Mouse (Mus musculus): ENCODE results near the gene Tfeb. TPM values are rescaled to one million over a fixed set of nuclear protein-coding genes. Genes with fewer than 3 reads are reported as not detected.

Tfeb gene
- 18.1 and 19.6 TPM in 2 replicates for polyA plus RNA-seq (2015; fragmentation: Nextera tagmentation; extraction: Ambion mirVana)

DNA sequence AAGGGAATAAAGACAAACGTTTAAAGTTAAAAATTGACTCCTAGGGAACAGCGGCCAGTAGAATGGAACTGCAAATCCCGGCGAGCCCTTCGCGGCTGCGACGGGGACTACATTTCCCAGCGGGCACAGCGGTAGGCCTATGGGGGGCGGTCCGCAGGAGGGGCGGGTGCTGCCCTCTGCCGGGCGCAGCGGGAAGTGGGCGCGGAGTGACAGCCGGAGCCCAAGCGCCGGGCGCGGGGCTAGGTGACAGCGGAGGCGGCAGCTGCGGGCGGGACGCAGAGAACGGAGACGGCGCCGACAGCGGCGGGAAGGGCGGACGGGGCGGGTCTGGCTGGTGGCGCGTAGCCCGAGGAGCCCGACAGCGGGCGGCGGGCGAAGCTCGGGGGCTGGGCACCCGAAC lies at the start of gene Tfeb:
TSS of gene Tfeb (plus strand) at position 175 of the 400 bp plus-strand sequence.
- Histone ChIP-seq H3K9me3 (ENCODE audit: low read length) (no peaks in the 10 kb centered on the region), H3K9ac (replicated peaks; ENCODE audit: low read length) (peak within 1 kb of the TSS; percentile 71), H3K27ac (ENCODE audit: low read length) (peak within 1 kb of the TSS; percentile 90), H3K36me3 (ENCODE audit: insufficient read depth, low read length) (no peaks in the 10 kb centered on the region), H3K27me3 (ENCODE audit: insufficient read depth, low read length) (no peaks in the 10 kb centered on the region), H3K4me2 (replicated peaks; ENCODE audit: low read depth, low read length) (peak within 1 kb of the TSS; percentile 77), H3K4me3 (ENCODE audit: low read length) (peak within 1 kb of the TSS; percentile 62), H3K4me1 (ENCODE audit: insufficient read depth, low read length) (peaks cover 17% of the 10 kb centered on the region)
- peak; percentile 64 for ATAC-seq (ENCODE audit: low FRiP score, low TSS enrichment)
- under 1% methylated on average over 35 of the region's 47 CpGs for WGBS

DNA sequence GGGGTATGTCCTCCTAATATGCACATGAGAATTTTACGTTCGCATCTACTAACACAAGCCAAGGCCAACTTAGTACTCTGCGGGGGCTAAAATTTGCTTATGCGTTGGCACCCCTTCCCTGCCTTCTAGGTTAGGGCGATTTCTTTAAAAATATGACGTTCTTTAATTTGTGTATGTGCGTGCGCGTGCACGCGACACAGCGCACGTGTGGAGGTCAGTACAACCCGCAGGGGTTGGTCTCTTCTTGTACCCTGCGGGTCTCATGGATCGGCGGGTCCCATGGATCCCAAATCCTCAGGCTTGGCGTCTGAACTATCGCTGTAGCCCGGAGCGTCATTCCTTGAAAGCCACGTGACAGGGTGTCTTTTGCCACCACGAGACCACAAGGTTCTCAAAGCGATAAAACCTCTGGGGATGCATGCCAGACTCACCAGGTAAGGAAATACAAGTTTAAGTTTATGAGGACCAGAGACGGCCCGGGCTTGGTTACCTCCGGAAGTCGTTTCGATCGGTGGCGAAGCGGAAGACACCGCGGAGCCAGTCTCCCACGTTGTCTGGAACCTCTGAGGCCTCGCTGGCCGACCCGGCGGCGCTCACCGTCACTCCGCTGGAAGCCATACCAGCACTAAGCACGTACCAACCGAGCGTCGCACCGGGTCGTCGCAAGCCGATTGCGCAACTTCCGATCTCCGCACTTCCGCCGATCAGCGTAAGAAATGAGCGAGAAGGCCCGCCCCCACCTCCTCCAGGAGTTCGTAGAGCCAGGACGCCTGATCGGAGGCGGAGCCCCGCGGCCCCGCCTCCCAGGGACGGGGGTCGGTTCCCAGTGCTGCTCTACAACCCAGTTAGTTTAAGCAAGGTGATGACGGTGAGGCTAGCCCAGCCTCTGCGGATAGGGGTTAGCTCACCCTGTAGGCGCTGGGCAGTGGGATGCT lies 49.2 kb upstream of the Tfeb start:
- Histone ChIP-seq H3K27ac (ENCODE audit: low read length) (peak overlapping the region; percentile 72), H3K4me3 (ENCODE audit: low read length) (peak overlapping the region; percentile 75), H3K4me2 (replicated peaks; ENCODE audit: low read depth, low read length) (peak overlapping the region; percentile 83), H3K36me3 (ENCODE audit: insufficient read depth, low read length) (peaks cover 26% of the 10 kb centered on the region), H3K27me3 (ENCODE audit: insufficient read depth, low read length) (no peaks in the 10 kb centered on the region), H3K9ac (replicated peaks; ENCODE audit: low read length) (peak overlapping the region; percentile 83), H3K9me3 (ENCODE audit: low read length) (no peaks in the 10 kb centered on the region), H3K4me1 (ENCODE audit: insufficient read depth, low read length) (peaks cover 15% of the 10 kb centered on the region)
- peak; percentile 92 for ATAC-seq (ENCODE audit: low FRiP score, low TSS enrichment)
- WGBS: under 1% methylated on average over 69 of the region's 70 CpGs

DNA sequence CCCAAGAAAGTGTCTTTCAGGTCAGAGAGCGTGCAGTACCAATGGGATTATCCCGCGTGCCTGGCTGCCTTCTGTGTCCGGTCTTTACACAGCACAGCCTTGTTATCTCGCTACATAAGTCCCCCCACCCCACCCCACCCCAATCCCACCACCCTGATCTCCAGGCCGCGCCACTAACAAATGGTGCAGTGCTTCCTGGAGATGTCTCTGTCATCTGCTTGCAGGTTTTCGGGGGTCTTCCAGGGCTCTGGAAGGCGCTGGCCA lies 48.6 kb upstream of the Tfeb start, which contains the start of gene Tomm6:
TSS of gene Tomm6 (minus strand) at position 43 of the 264 bp plus-strand sequence.
- Histone ChIP-seq H3K27me3 (ENCODE audit: insufficient read depth, low read length) (no peaks in the 10 kb centered on the region), H3K4me2 (replicated peaks; ENCODE audit: low read depth, low read length) (peak within 1 kb of the TSS; percentile 83), H3K4me1 (ENCODE audit: insufficient read depth, low read length) (peaks cover 15% of the 10 kb centered on the region), H3K27ac (ENCODE audit: low read length) (peak within 1 kb of the TSS; percentile 72), H3K9me3 (ENCODE audit: low read length) (no peaks in the 10 kb centered on the region), H3K9ac (replicated peaks; ENCODE audit: low read length) (peak within 1 kb of the TSS; percentile 83), H3K4me3 (ENCODE audit: low read length) (peak within 1 kb of the TSS; percentile 75), H3K36me3 (ENCODE audit: insufficient read depth, low read length) (peaks cover 21% of the 10 kb centered on the region; the same call in 1 of the 2 replicates)
- ATAC-seq (ENCODE audit: low FRiP score, low TSS enrichment): no peak
- WGBS: 0% methylated on average over 9 of the region's 9 CpGs

DNA sequence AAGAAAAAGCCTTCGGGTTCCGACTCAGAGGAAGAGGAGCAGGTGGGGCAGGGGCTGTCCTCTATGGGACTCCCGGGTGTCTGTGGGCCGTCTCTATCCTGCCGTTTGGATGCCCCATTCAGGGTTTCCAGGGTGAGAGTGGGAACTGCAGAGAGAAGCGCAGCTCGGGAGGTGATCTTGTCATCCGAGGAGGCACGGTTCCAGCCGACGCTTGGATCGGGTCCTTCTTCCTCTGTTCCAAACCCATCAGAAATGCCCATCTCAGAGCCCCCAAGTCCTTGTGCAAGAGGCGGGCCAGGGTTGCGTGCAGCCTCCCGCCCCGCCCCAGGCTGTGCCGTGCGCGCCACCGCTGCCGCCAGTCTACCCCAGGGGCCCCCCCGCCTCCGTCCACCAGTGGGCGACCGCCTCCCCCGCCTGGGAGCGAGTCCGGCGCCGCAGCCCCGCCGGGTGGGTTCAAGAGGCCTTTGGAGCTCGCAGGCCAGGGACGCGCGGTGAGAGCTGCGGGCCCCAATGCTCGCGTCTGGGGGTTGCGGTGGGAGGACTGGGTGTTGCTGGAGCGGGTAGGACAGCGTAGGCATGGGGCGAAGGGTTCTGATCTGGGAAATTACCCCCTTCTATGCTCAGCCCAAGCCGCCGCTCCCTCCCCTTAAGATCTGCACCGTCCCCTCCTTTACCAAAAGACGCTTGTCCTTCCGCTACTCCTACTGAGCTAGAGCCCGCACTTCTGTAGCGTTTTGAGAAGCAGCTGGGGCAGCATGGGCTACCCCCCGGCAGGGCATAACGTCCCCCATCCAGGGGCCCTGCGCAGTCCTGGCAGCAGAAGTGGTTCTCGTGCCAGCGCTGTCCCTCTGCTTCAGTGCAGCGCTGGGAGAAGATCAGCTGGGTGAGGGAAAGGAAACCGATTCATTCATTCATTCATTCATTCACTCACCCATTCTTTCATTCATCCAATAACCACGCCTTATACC lies 47.9 kb upstream of the Tfeb start, which contains the start of gene Frs3:
TSS of gene Frs3 (plus strand) at position 423 of the 968 bp plus-strand sequence.
- peaks cover 20% of the 10 kb centered on the region for H3K4me1 ChIP-seq (ENCODE audit: insufficient read depth, low read length)
- H3K27ac ChIP-seq (ENCODE audit: low read length): peak within 1 kb of the TSS; percentile 72
- whole genome bisulfite sequencing: 1% methylated on average over 57 of the region's 58 CpGs
- no peaks in the 10 kb centered on the region for H3K27me3 ChIP-seq (ENCODE audit: insufficient read depth, low read length)
- peaks cover 19% of the 10 kb centered on the region; the same call in 1 of the 2 replicates for H3K36me3 ChIP-seq (ENCODE audit: insufficient read depth, low read length)
- peak within 1 kb of the TSS; percentile 83 for H3K4me2 ChIP-seq (replicated peaks; ENCODE audit: low read depth, low read length)
- peak within 1 kb of the TSS; percentile 83 for H3K9ac ChIP-seq (replicated peaks; ENCODE audit: low read length)
- H3K4me3 ChIP-seq (ENCODE audit: low read length): peak within 1 kb of the TSS; percentile 75
- no peaks in the 10 kb centered on the region for H3K9me3 ChIP-seq (ENCODE audit: low read length)
- peak; percentile 68 for ATAC-seq (ENCODE audit: low FRiP score, low TSS enrichment)

DNA sequence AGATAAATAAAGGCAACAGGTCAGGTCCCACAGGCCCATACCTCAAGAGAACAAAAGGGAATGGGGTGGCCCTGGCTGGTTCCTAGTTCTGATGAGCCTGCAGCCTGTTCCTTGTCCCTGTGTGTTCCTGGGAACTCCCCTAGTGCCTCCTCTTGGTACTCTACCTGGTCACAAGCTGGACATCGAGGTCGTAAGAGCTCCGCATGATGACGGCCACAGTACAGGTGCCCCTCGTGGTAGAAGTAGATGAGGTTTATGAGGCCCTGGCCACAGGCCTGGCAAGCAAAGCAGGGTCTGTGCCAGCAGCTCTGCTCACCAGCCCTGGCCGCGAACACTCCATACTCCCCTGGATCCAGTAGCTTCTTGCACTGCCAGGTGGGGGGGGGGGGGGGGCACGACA lies 46.9 kb upstream of the Tfeb start:
- H3K4me3 ChIP-seq (ENCODE audit: low read length): peak overlapping the region; percentile 75
- no peaks in the 10 kb centered on the region for H3K9me3 ChIP-seq (ENCODE audit: low read length)
- no peak overlapping the region for H3K9ac ChIP-seq (replicated peaks; ENCODE audit: low read length)
- ATAC-seq (ENCODE audit: low FRiP score, low TSS enrichment): no peak
- no peak overlapping the region for H3K27ac ChIP-seq (ENCODE audit: low read length)
- H3K27me3 ChIP-seq (ENCODE audit: insufficient read depth, low read length): no peaks in the 10 kb centered on the region
- H3K4me1 ChIP-seq (ENCODE audit: insufficient read depth, low read length): peaks cover 26% of the 10 kb centered on the region
- peaks cover 11% of the 10 kb centered on the region; the same call in 1 of the 2 replicates for H3K36me3 ChIP-seq (ENCODE audit: insufficient read depth, low read length)
- 82% methylated on average over 8 of the region's 8 CpGs for WGBS
- H3K4me2 ChIP-seq (replicated peaks; ENCODE audit: low read depth, low read length): peak overlapping the region; percentile 83; the same call in 1 of the 2 replicates

DNA sequence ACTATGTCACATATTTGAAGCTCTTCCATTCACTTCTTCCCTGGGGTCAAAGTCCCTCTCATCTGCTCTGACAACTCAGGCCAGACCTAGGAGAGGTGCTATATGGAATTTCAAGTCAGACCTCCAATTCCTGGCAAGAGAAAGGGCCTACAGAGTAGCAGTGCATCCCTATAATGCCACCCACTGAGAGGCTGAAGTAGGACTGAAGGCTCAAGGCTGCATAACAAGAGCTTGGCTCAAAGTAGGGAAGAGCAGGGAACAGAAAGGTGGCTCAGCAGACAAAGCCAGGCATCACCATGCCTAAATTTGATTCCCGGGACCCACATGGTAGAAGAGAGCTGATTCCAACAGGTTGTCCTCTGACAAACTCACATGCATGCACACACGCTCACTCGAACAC lies 45.2 kb upstream of the Tfeb start:
- H3K4me1 ChIP-seq (ENCODE audit: insufficient read depth, low read length): peaks cover 30% of the 10 kb centered on the region
- H3K9ac ChIP-seq (replicated peaks; ENCODE audit: low read length): no peak overlapping the region
- 94% methylated on average over 3 of the region's 3 CpGs for WGBS
- H3K4me2 ChIP-seq (replicated peaks; ENCODE audit: low read depth, low read length): no peak overlapping the region
- no peaks in the 10 kb centered on the region for H3K36me3 ChIP-seq (ENCODE audit: insufficient read depth, low read length)
- H3K4me3 ChIP-seq (ENCODE audit: low read length): no peak overlapping the region
- H3K9me3 ChIP-seq (ENCODE audit: low read length): no peaks in the 10 kb centered on the region
- ATAC-seq (ENCODE audit: low FRiP score, low TSS enrichment): no peak
- H3K27me3 ChIP-seq (ENCODE audit: insufficient read depth, low read length): no peaks in the 10 kb centered on the region; the same call in 1 of the 2 replicates
- no peak overlapping the region for H3K27ac ChIP-seq (ENCODE audit: low read length)

DNA sequence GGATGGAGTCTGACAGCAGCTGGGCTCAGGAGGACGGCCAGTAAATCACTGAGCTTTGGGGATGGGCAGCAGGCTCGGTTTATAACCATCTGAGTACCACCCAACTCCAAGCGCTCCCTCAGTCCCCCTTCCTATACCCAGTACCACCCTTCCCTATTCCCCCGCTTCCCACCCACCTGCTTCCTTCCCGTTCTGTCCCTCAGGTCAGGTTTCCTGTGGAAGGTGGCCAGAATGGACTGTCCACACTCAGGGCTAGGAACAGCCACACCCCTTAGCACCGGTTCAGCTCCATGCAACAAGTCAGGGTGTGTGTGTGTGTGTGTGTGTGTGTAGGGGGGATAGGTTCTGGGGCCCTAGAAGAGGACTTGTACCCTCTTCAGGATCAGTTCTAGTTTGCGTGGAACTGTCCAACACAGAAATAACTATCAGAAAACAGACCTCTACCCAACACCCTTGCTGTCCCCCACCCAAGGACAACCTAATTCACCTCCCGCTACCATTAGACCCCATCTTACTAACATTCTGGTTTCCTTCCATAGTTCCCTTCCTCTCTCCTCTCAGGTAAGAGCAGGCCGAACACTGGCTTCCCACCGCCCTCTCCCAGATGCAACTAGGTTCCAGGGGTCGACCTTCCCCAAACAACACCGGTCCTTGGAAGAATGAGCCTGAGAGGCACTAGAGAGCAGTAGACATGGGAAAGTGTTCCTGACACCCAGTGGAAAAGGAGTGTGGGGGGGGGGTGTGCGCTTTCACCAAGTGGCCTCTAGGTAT lies 43.0 kb upstream of the Tfeb start:
- peaks cover 24% of the 10 kb centered on the region for H3K4me1 ChIP-seq (ENCODE audit: insufficient read depth, low read length)
- 31% methylated on average over 13 of the region's 13 CpGs for WGBS
- no peaks in the 10 kb centered on the region for H3K36me3 ChIP-seq (ENCODE audit: insufficient read depth, low read length)
- H3K4me2 ChIP-seq (replicated peaks; ENCODE audit: low read depth, low read length): peak overlapping the region; percentile 83
- H3K4me3 ChIP-seq (ENCODE audit: low read length): peak overlapping the region; percentile 74
- H3K9me3 ChIP-seq (ENCODE audit: low read length): no peaks in the 10 kb centered on the region
- ATAC-seq (ENCODE audit: low FRiP score, low TSS enrichment): no peak
- no peaks in the 10 kb centered on the region; the same call in 1 of the 2 replicates for H3K27me3 ChIP-seq (ENCODE audit: insufficient read depth, low read length)
- H3K9ac ChIP-seq (replicated peaks; ENCODE audit: low read length): peak overlapping the region; percentile 85
- H3K27ac ChIP-seq (ENCODE audit: low read length): peak overlapping the region; percentile 74; the same call in 1 of the 2 replicates

DNA sequence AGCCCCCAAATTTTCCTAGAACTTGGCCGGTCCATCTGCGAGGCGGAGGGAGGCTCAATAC lies 42.6 kb upstream of the Tfeb start, which contains the start of gene Gm21981:
TSS of gene Gm21981 (minus strand) at position 14 of the 61 bp plus-strand sequence.
- peak within 1 kb of the TSS; percentile 74 for H3K4me3 ChIP-seq (ENCODE audit: low read length)
- WGBS: 0% methylated on average over 3 of the region's 3 CpGs
- H3K9ac ChIP-seq (replicated peaks; ENCODE audit: low read length): peak within 1 kb of the TSS; percentile 85
- no peaks in the 10 kb centered on the region for H3K9me3 ChIP-seq (ENCODE audit: low read length)
- H3K36me3 ChIP-seq (ENCODE audit: insufficient read depth, low read length): no peaks in the 10 kb centered on the region
- peak within 1 kb of the TSS; percentile 74 for H3K27ac ChIP-seq (ENCODE audit: low read length)
- ATAC-seq (ENCODE audit: low FRiP score, low TSS enrichment): no peak
- peak within 1 kb of the TSS; percentile 83 for H3K4me2 ChIP-seq (replicated peaks; ENCODE audit: low read depth, low read length)
- H3K4me1 ChIP-seq (ENCODE audit: insufficient read depth, low read length): peaks cover 22% of the 10 kb centered on the region
- no peaks in the 10 kb centered on the region; the same call in 1 of the 2 replicates for H3K27me3 ChIP-seq (ENCODE audit: insufficient read depth, low read length)
